Mouse (Mus musculus): ENCODE measurements around the gene Ccnd3. TPM values are rescaled to one million over a fixed set of nuclear protein-coding genes. Genes with fewer than 3 reads are reported as not detected.

Ccnd3 gene
- 10 to 100 TPM; 12.2 to 19.2 (median 16.1) TPM for total RNA-seq (2022)

GRCm38 (mm10) chr17:47504941-47505346 lies at the start of gene Ccnd3:
Gene Ccnd3, plus strand, starts transcription at chr17:47505051.
- peak; percentile 65 to 66 for DNase-seq (ENCODE audit: low spot score in 2 of 2)

GRCm38 (mm10) chr17:47458310-47458709 lies 46.5 kb upstream of the Ccnd3 start:
- no peak for DNase-seq (ENCODE audit: low spot score in 2 of 2)

DNA sequence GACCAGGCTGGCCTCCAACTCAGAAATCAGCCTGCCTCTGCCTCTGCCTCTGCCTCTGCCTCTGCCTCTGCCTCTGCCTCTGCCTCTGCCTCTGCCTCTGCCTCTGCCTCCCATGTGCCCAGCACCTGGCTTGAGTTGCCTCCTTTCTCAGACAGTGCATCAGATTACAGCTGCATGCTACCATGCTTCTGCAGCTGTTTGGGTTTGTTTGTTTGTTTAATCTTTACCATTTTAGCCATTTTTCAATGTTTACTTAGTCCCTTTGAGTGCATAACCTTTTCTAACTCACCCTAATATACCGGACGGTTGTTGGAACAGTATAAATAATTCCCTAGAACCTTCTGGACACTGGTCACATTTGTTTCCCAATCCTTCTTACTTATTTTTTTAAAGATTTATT lies 45.9 kb upstream of the Ccnd3 start:
- no peak for DNase-seq (ENCODE audit: low spot score in 2 of 2)

- DNase-seq (ENCODE audit: low spot score in 2 of 2) = no peak
Observed at GRCm38 (mm10) chr17:47459341-47459919, 45.4 kb upstream of the Ccnd3 start.

DNA sequence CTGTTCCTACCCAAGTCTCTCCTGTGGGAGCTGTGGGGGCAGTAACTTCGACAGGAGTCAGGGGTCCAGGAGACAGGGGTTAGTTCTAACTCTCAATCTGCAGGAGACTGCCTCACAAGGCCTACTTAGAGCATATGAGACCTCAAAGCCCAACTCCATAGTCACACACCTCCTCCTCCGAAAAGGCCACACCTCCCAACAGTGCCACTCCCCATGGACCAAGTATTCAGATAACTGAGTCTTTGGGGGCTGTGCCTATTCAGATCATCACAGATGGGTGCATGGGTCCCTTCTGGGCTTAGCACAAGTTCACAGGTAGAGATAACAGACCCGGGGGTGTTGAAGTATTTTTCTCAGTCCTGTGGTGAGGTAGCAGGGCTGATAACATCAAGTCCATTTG lies 43.2 kb upstream of the Ccnd3 start:
- no peak for DNase-seq (ENCODE audit: low spot score in 2 of 2)

- DNase-seq (ENCODE audit: low spot score in 2 of 2) = no peak
Observed at GRCm38 (mm10) chr17:47462209-47462608, 42.6 kb upstream of the Ccnd3 start.

DNA sequence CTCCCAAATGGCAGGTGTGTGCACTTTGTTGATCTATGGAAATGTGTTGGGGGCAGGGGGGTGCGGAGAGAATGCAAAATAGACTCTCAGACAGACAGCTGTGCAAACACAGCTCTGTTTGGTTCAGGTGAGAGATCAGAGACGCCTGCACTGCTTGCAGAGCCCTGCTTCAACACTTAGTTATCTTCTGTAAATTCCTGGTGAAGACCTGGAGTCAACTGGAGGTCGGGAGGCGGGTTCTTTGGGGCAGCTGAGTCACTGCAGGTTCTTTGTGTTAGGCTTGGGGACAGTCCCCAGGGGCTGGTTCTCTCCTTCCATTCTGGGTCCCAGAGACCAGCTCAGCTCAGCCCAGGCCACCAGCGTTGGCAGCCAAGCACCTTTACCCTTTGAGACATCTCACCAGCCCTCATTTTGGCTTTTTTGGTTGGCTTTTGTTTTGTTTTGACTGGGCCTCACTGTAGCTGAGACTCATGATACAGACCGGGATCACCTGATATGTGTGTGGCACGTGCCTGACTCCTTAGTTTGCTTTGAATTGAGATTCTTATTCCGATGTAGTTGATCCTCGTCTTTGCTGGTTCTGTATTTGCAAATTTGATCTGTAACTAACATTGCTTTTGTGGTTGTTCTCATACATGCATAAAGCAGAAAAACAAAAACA lies 42.0 kb upstream of the Ccnd3 start:
- DNase-seq (ENCODE audit: low spot score in 2 of 2) = no peak

DNA sequence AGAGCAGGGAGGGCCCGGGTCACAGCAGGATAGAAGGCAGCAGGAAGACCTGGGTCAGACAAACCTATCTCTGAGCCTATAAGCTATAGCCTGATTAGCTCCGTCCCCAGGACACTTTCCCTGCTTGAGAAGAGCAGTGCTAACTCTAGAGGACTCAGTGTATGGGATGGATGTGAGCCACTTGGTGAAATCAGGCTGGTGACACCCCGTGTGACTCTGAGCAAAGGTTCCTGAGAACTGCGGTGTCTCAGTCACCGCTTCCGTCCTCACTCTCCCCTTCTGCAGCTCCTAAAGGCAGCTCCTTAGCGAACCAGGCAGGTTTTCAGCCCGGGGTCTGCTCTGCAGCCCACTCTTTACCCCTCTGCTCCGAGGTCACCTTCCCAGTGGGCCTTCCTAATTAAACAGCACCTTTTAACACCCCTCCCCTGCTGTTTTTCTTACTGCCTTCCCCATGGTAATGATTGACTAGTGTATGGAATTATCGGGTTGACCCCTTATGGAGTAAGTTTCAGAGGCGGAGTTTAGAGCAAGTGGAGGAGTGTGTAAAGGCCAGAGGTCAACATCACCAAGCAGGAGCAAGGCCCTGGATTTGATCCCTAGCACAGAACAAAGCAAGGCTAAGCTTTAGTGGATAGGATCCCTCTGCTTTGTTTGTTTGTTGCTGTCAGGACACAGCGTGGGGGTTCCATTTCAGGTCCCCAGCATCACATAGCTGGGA lies 40.4 kb upstream of the Ccnd3 start:
- DNase-seq (ENCODE audit: low spot score in 2 of 2) = no peak

DNA sequence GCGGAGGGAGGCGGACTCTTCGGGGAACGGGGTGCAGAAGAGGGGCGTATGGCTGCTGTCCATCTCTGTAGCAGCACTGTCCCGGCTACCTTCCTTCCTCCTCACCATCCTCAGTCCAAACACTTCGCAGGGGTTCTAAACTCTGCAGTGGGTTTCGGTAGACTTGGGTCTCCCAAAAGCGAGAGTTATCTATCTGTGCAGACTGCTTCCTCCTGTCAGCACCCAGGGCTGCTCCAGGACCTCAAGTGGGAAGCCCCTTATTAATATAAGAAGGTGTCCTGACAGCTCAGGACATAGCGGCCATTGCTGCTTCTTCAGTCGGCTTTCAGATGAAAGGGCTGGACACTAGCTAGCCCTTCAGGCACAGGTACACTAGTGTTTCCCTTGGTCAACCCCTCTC lies 39.8 kb upstream of the Ccnd3 start:
- no peak for DNase-seq (ENCODE audit: low spot score in 2 of 2)

- DNase-seq (ENCODE audit: low spot score in 2 of 2) = no peak
Observed at GRCm38 (mm10) chr17:47466284-47466683, 38.6 kb upstream of the Ccnd3 start.

GRCm38 (mm10) chr17:47467659-47468058 lies 37.2 kb upstream of the Ccnd3 start:
- DNase-seq (ENCODE audit: low spot score in 2 of 2) = no peak

DNA sequence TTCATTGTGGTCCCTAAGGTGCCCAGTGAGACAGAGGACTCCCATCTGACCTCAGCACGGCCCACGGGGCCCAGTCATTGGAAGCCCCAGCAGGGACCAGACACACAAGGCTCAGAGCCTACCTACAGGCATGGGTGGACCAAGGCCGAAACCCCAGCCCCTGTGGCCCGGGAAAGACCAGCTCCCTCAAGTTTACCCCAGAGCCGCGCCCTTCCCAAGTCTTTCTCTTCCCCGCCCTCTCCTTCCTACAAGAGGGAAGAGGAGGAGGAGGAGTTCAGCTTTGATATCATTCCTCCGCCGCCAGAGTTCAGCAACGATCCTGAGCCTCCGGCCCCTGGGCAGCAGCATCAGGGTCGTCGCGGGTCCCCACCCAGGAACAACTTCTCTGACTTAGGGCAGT lies 36.8 kb upstream of the Ccnd3 start:
- DNase-seq (ENCODE audit: low spot score in 2 of 2) = no peak

DNA sequence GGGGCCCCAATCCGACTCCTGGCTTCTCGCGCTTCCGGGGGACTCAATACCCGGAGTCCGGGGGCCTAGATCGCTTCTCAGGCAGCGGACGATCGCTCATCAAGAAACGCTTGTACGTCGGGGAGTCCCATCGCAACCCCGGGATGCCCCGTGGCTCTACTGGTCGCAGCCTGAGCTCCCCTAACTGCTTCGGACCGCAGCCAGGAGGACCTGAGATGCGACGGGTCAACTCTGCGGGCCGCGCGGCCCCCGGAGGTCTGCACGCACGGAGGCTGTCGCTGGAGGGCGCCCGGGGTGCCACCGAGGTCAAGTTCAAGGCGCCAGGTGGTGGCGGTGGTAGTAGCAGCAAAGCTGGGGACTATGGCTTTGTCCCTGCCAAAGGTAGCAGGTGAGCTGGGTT lies 36.4 kb upstream of the Ccnd3 start:
- DNase-seq (ENCODE audit: low spot score in 2 of 2) = no peak

GRCm38 (mm10) chr17:47469642-47470041 lies 35.2 kb upstream of the Ccnd3 start:
- DNase-seq (ENCODE audit: low spot score in 2 of 2) = no peak

- DNase-seq (ENCODE audit: low spot score in 2 of 2) = no peak
Observed at GRCm38 (mm10) chr17:47470121-47470520, 34.7 kb upstream of the Ccnd3 start.

DNA sequence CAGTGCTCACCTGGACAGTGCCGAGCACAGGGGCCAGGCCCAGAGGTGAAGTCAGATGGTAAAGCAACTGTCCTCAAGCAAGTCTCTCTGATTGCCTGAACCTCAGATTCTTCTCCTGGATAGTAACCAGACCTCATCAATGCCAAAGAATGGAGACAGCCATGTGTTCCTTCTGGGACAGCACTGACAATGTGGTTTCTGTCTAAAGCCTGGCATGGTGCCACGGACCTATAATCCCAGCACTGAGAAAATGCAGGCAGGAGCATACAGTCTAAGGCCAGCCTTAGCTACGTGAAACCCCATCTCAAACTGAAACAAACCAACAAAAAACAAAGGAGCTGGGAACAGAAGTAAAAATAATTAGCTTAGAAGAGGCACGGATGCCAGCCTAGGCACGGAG lies 34.2 kb upstream of the Ccnd3 start:
- no peak for DNase-seq (ENCODE audit: low spot score in 2 of 2)

DNA sequence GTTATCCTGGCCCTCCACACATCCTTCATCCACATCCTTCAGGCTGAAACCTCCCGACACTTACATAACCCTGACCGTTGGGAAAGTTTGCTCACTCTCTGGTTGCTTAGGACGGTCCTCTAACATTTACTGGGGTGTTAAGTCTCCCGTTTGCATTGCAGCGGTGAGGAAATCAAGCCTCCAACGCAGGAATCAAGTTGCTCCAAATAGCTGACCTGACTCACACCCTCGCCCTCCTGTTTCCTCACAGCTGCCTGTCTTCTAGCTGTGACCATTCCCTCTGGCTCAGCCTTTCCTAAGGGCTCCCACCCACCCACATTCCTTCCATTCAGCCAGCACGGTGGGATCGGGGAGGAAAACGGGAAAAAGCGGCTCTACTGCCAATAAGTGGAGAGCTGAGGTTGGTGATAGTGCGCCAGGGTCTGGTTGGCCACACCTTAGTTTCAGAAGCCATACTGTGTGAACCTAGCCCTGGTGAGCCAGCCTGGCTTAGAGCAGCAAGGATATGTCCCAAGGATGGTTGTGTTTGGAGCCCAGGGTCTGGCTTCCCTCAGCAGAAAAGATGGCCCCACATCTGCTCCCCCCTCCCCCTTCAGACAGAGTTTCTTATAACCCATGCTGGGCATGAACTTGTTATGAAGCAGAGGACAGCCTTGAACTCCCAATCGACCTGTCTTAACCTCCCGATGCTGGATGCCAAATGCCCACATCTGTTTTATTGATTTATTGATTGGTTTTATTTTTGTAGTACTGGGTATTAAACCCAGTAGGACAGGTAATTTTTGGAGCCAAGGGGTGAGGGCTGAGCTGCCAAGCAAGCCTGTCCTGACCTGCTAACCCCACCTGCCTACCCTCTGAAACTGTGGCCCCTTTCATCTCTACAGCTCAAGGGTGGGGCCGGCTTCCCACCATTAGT lies 32.2 kb upstream of the Ccnd3 start:
- DNase-seq (ENCODE audit: low spot score in 2 of 2) = no peak

DNA sequence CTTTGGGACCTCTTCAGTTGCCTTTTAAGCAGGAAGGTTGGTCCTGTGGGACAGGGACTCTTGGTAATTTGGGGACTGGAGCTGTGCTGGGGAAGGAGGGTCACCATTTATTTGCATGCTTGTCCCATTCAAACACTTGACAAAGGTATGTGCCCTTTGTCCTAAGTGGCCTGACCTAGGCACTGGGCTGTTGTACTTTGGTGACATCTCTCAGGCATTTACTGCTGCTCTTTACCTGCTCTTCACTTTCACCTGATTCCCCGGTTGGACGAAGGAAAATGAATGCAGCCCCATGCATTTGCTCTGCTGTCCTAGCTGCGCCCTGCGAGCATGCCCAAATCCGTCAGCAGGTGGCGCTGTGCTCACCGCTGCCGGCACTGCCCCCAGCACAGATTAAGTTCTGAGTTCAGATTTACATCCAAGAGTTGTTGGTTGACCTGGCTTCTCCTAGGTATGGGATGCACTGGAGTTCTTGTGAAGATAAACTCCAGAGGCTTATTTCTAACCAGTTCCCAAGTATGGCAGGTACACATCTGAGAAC lies 31.3 kb upstream of the Ccnd3 start:
- no peak for DNase-seq (ENCODE audit: low spot score in 2 of 2)

DNA sequence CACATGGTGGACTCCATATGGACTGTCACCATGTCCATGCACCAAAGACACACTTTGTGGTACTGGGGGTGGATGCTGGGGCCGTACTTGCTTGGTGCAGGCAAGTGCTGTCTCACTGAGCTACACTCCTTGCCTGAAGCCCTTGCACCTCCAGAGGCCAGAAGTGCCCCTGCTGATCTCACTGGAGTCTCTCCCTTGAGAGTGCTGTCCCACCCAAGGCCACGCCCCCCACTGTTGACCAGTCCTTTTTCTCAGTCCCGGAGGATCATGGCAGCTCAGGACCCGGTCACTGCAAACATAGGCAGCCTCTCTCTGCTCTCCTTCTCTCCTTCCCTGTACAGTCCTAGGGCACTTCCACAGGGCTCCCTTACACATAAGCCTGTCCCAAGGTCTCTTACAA lies 30.6 kb upstream of the Ccnd3 start:
- DNase-seq (ENCODE audit: low spot score in 2 of 2) = no peak

DNA sequence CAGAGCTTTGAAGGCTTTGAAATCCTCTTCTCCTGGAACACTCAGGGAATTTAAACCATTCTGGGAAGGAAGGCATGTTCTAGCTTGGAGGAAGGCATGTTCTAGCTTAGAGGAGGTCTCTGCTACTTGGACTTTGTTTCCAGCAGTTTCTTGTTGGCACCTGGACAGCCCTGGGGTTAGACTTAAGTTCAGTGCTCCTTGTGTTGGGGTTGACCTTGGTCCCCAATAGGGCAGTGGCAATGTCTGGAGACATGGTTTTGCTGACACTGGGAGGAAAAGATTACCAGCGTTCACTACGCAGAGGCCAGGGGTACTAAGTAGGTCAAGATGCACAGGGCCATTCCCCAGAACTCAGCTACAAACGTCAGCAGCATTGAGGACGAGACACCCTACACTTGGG lies 29.7 kb upstream of the Ccnd3 start:
- DNase-seq (ENCODE audit: low spot score in 2 of 2) = no peak

DNA sequence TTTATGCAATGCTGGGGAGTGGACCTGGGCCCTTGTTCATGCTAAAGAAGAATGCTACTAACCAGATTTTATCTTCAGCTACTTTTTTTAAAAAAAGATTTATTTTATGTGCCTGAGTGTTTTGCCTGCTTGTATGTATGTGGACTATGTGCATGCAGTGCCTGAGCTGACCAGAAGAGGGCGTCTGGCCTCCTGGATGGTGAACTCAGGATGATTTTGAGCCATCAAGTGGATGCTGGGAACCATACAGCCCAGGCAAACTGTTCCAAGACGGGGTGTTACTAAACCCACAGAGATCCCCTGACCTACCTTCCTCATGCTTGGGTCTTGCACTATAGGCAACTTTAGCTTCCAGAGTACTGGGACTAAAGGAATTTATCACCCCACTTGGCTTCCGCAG lies 29.1 kb upstream of the Ccnd3 start:
- DNase-seq (ENCODE audit: low spot score in 2 of 2) = no peak

DNA sequence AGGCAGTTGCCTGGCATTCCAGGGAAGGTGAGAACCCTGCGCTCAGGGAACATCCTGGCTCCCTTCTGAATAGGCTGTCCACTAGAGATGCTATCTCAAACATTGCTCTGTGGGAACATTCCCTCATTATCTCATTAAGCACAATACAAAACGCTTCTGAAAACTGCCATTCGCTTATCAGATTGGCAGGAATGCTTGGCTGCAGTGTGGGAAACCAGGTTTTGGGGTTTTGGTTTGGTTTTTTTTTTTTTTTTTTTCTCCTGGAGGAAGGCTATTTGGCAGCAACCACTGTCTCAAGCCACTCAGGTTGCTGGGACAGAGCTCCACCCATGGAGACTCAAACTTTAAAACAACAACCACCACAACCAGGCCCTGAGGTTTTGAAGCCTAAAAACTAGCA lies 25.0 kb upstream of the Ccnd3 start:
- DNase-seq (ENCODE audit: low spot score in 2 of 2) = no peak
